Mouse (Mus musculus) ES-CJ7 (cell line): ENCODE data around the gene Hs2st1.
A peak's percentile ranks its signal among the peaks of the same experiment; 100 is the strongest.

Experiments
- DNase-seq: peaks from one replicate; pipeline ENCODE4 v3.0.0; 2011; ENCODE audit warnings: low read depth, low spot score

Hs2st1 gene

DNA sequence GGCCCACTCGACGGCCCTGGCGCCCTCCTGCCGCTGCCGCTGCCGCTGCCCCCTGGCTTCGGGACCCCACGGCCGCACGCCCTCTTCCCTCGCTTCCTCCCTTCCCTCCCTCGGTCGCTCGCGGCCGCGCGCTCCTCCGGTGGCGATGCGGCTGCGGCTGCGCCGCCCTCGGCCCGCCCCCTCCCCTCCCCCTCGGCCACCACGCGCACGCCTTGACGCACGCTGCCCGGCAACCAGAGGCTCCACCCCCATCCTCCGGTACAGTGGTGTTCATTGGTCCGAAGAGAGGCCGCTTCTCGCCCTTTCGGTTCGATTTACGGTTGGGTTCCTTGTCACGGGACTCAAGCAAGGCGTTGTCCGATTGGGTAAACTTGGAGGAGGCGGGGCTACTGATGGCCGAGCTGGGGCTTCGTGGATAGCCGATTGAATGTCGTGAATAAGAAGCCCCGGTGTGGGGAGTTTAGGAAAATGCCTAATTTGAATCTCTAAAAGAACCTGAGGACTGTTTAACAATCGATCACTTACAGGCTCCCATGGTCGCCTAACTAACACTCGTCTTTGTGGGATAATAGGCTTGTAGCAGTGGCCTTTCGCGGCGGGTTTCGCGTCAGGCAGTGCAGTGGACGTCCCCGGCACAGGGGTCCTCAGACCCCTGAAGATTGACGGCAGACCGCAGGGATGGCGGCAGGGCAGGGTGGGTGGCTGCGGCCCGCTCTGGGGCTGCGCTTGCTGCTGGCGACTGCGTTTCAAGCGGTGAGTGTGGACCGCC is at the start of gene Hs2st1, which contains the start of gene Selenof:
Gene Hs2st1, minus strand, starts transcription at position 135 of the 769 bp plus-strand sequence.
Gene Selenof, plus strand, starts transcription at position 258 of the 769 bp plus-strand sequence.
- DNase-seq: peak; percentile 100

DNA sequence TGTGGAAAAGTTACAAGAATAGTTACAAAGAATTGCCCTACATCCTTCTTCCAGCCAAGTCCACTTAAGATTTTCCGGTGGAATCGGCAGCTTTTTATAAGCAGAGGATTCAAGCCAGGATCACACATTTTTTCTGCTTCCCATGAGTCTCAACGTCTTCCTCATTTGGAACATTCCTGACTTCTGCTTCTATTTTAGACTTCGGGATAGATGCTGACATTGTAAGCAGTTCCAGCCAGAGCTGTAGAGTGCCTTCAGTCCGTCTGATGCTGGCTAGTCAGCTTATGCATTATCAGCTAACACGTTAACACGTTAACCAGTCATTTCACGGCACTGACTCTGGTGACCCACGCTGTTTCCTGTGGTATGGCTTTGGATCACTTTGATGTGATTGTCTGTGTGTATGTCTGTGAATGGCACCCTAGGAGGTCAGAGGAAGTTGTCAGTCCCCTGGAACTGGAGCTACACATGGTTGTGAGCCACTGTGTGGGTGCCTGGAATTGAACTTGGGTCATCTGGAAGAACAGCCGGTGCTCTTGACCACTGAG is 47.7 kb upstream of the Hs2st1 start:
- no peak for DNase-seq

DNA sequence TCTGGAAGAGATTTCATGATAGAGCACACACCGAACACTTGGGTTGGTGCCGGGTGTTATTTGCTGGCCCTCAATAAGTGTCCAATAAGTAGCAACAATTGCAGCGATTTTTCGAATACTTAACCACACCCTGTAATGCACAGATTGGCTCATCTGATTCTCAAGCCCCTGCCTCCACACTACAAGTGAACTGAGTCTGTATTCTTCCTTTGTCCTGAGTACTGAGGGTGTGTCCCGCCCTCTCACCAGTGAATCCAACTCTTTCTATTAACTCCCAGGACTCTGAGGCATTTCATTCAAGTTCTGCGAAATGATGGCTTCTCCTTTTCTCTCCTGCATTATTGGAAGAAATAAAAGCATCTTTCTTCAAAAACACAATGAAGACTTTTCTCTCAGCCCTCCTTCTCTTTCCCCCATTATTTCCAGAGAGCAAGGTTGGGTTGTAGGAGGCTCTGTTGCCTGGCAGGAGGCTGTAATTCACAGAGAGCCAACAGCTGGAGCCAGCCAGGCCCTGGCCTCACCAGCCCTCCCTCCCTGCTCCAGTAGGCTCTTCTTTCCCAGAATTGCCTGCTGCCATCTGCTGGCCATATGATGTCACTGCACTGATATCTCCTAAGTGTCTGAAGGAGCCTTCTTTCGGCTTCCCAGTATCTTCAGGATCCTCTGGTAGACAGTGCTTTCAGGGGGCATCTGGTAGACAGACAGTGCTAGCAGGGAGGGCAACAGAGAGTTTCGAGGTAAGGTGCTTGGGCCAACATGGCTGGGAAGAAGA is 46.9 kb upstream of the Hs2st1 start:
- DNase-seq: peak; percentile 79

DNA sequence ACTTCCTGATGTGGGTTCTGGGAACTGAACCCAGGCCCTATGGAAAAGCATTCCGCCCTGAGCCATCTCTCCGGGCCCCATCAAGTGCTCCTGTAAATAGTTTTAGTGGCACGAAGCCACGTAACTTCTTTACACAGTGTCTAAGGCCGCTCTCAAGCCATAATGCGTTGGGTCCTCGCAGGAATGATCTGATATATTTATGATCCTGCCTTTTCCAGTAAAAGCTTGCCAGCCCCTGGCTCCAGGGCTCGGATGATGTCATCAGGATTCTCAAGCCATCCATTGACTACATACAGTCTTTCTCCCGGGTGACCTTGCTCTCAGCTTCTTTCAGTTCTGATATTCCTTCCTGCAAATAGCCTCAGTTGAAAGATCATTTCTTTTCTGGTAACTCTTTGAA is 45.5 kb upstream of the Hs2st1 start:
- no peak for DNase-seq

DNA sequence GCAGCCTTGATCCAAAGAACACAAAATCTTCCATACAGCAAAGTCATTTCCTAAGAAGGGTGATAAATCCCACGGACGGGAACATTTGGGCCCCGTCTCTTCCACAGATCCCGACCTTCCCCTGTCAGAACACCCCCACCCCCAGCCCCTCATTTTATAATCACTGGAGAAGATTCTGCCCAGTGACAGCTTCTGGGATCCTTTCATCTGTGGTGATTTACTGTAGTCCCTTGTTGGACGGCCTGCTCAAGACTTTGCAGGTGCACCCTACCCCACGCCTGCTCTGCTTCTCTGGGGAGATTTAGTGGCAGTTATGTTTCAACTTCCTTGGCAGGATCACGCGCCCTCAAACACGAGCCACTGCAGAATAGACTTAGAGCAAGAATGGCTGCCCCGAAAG is 44.7 kb upstream of the Hs2st1 start:
- no peak for DNase-seq

DNA sequence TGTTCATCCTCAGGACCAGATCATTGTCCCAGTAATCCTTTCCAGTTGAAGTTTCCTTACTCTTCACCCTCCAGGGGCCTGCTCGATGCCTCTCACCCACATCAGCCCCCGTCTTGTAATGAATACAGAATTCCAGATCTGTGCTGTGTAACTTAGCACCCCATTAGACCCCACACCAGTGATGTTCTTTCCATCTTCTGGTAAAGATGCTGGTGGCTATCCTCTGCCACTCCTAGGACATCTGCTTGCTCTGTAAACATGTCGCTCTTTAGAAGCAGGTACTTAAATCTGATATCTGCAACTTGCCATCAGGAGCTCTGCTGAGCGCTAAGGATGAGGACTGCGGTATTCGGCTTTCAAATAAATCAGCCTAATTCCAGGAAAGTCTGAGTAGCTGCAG is 44.3 kb upstream of the Hs2st1 start:
- DNase-seq: no peak

DNA sequence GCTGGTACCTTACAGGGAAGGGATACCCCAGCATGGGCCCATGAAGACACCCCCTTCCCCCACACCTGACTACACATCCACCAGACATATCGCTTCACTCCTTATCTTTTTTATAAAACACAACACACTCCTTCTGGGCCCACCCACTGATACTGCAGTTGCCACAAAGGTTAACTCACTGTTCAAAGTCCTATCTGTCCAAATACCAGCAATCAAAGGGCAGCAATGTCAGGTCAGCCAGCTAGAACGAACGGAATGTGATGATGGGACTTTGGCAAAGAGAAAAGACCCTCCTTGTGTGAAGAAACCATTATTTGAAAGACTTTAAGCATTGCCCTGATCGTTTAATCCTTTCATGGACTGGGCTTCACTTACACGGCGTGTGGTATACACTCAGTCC is 42.4 kb upstream of the Hs2st1 start:
- DNase-seq: no peak

DNA sequence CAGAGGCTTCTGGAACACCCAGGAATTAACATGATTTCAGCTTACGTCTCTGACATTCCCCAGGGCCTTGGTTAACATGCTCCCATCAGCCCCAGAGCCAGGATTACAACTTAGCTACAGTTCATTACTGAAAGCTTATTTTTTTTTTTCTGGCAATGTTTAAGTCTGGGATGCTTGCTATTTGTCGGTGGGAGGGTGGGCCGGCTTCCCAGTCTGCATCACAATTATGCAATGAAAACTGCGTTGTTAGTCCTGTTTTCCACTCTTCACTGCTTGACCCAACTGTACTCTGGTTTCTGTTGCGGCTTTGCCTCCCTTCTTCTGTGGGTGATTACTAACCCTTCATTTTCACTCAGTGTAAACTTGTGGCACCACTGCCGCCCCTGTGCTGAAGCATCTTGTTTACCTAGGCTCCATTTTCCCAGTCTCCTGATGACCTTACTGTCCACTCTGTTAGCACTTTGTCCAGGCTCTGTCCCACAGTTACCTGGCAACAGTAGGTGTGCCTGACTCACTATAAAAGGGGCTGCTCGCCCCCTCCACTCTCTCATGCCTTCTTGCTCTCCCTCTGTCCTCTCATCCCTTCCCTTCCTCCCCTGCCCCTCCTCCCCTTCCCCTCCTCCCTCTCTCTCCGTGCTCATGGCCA is 41.8 kb upstream of the Hs2st1 start:
- DNase-seq: no peak

DNA sequence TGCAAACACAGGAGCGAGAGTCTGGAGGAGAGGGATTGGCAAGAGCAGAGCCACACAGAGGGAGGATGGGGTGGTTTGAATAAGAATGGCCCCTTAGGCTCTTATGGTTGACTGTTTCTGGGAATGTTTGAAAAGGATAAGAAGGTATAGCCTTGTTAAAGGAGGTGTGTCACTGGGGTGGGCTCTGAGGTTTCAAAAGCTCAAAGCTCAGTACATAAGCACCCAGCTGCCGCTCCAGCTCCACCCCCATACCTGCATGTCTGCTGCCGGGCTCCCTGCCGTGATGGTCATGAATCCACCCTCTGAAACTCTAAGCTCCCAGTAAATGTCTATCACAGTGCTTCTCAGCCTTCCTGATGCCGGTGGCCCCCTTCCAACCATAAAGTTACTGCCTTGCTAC is 40.8 kb upstream of the Hs2st1 start:
- peak; percentile 92 for DNase-seq

DNA sequence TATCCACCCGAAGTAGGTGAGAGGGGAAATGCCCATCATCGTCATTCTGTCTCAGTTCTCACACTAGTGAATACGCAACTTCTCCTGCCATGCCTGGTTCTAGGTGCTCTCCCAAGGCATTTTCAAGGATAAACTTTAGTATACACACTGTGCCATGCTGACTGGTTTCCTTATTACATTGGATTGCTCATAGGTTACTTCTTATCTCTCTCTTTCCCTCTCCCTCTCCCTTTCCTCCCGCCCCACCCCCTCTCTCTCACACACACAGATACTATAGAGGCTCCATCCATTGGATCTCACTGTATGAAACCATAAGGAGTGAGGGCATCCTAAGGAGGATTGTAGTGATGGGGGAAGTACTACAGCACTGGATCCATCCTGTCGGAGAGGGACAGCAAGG is 38.1 kb upstream of the Hs2st1 start:
- no peak for DNase-seq

DNA sequence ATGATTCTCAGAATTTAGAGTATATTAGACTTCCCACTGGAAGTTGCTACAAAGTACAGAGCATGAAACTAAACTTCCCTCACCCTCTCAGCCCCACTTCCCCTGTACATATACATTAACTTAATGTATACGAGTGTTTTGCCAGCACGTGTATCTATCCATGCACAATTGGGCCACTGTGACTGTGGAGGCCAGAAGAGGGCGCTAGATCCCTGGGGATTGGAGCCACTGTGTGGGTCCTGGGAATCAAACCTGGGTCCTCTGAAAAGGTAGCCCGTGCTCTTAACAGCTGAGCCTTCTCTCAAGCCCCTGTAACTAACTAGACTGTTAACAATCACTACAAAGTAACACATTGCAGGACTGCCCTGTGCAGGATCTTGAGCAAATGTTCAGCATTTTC is 36.5 kb upstream of the Hs2st1 start:
- DNase-seq: peak; percentile 55

DNA sequence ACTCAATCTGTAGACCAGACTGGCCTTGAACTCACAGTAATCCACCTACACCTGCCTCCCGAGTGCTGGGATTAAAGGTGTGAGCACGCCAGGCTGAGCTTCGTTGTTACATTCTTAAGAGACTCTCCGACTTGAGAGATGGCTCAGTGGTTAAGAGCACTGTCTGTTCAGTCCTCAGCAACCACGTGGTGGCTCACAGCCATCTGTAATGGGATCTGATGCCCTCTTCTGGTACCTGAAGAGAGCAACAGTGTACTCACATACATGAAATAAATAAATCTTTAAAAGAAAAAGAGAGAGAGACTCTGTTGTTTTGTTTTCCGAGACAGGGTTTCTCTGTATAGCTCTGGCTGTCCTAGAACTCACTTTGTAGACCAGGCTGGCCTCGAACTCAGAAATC is 35.8 kb upstream of the Hs2st1 start:
- DNase-seq: peak; percentile 62

DNA sequence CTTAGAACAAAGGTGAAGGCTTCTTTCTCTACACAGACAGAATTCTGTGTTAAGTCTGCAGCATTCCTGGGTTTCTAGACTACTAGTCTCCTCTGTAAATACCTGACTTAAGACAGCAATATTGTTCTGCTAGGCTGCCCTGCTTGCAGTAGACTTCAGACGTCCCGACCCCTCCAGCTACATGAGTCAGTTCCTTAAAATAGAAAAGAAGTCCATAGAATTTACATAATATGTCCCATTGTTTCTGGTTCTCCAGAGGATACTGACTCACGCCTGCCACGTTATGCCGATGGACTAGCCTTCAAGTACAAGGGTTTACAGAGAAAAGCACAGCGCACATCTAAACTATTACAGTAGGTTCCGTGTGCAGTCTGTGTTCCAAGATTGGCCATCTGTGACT is 34.2 kb upstream of the Hs2st1 start:
- DNase-seq: no peak

DNA sequence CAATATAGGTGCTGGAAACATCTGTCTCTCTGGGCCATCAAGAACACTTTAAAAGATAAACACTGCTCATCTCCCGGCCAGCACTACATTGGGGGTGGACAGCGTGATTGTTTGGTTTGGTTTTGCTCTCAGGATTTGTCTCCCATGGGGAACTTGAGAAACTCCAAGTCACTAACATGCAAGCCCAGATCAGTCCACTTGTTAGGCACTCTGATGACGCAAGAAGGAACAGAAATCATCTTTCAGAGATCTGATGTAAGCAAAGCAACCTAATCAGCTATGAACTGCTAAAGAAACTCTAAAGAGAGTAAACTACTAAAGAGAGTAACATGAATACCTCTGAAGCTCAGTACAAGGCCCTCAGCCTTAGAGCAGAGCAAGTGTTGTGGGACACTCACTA is 33.6 kb upstream of the Hs2st1 start:
- no peak for DNase-seq

DNA sequence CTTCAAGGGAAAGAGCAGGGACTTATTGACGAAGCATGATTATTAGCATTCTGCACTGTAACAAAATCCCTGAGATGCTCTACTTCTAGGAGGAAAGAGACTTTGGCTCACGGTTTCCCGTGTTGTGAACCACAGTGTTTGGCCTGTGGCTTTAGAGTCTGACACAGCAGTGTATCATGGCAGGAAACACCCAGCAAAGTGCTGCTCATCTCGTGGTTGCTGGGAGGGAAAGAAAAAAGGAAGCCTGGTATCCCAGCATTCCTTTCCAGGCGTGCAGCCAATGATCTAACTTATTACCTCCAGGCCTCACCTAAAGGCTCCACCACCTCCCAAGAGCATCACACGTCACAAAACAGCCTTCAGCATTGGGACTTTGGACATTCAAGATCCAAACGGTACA is 32.8 kb upstream of the Hs2st1 start:
- no peak for DNase-seq

DNA sequence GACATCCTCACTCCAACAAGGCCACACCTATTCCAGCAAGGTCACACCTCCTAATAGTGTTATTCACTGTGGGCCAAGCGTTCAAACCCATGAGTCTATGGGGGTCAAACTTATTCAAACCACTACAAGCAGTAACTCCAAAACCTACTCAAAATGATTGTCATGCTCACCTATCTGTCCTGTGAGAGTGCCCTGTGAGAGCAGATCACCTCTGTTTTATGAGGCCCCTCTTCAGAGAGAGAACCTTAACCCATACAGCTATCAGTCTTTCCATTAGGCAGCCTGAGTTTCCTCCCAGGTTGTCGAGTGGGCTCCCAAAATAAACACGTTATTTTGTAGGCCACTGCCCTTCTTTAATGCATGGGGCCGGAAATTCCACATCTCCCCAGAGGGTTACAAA is 32.4 kb upstream of the Hs2st1 start:
- DNase-seq: no peak

DNA sequence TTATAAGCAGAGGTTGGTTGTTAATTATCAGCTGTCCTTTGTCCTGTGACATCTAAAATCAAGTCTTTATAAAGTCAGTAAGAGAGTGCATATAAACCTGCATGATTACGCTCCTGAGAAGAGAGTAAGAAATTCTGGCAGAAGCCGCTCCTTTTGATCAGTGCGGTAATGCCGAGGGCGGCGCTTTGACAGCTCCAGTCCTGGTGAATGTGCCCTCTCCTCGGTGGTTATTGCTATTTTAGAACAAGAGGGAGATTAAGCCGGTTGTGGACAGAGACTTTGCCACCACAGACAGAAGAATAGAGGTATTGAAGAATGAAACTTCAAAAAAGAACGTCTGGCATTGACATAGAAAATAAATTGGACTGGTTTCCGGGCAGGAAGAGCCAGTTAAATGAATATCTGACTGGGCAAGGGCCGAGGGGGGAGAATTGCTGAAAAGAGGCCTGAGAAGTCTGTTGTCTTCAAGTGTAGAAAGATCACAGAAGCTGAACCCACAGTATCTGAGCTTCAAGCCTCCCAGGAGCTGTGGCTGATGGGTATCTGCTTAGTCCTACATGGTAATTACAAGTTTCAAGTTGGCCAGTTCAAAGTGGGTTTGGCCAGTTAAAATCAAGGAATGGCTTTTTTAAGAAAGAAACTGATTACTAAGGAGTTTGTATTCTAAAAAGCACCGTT is 27.9 kb upstream of the Hs2st1 start:
- no peak for DNase-seq

DNA sequence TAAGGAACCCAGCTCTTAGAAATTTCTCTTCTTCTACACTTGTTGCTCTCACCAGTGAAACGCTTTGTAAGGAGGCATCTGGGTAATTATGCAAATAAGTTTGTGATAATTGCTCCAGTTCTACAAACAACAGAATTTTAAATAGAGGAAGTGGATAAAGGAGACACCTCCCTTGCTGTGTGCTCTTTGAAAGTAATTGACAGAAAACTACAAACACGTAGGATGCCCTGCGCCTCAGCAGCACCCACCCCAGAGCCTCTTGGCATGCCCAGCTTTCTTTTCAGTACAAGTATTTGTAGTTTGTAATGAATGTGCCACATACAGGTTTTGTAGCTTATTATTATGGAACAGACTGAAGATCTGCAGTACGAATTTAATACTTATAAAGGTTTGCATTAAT is 27.1 kb upstream of the Hs2st1 start:
- no peak for DNase-seq

DNA sequence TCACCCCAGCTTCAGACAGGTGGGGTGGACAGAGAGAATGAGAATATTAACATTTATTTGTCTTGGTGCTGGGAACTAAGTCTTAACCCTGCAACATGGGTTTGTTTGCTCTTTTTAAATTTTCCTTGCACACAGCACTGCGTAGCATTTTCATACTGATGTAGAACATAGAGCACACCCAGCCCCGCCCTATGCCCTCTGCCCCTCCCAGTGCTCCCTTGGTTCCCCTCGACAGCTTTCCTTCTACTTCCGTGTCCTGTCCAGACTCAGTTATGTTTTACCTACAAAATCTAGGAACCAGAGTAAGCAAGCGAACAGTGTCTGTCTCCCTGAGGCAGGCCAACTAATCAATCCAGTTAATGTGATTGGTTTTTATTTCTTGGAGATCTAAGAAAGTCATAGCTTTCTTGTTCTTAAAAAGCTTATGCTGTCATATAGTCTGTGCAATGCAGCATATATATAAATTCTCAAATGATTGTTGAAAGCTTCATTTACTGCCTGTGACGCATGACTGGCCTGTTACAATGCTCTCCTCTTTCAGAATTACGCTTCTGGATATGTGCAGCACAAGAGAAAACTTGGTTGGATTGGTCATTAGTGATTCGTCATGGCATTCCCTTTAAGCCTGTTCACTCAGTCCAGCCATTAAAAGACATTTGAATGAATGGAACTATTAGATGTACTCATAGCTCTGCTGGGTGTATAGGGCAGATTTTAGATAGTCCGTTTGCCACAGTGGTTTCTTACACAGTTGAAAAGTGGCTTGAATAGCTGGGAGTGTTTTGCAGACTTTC is 23.2 kb upstream of the Hs2st1 start:
- no peak for DNase-seq

DNA sequence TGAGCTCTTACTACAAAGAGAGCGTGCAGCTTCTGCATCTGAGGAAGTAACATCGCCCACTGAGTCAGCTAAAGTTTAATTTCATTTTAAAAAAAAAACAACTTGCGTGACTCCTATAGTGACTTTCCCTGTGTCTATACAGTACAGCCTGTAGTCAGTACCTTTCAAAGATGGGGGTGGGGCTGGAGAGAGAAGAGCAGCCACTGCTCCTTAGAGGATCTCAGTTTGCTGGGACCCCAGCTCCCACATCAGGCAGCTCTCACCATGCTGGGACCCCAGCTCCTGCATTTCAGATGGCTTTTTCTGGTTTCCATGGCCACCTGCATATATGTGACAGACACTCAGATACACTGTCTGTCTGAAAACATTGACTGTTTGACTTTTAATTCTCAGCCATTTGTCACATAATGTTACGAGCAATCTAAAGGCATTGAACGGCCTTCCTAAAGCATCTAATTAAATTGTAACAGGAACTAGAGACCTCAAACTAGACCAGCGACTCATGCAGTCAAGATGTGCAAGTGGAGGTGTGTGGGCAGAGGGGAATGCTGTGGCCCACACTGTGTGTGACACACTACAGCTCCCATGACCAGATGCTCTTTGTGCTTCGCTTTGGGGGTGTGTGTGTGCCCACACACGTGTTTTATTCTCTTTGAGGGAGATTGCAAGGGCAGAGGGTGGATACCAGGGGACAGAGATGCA is 19.4 kb upstream of the Hs2st1 start:
- no peak for DNase-seq
